Mouse (Mus musculus) intestine, embryonic 16.5 days (tissue): Measurements from ENCODE around the gene Igf2. TPM values are rescaled to one million over a fixed set of nuclear protein-coding genes. Genes with fewer than 3 reads are reported as not detected.
A peak's percentile ranks its signal among the peaks of the same experiment; 100 is the strongest.

Source experiments
- ATAC-seq: fragments of 200-750 bp; cut with Nextera tagmentation; 2 replicates; pipeline ENCODE4 v1.8.0; 2017; ENCODE audit warnings: moderate TSS enrichment, moderate library complexity
- H3K27ac ChIP-seq: fragments of 300-500 bp; sonication (generic); 2 replicates; pipeline ENCODE4 v1.5.1; 2014; ENCODE audit warnings: mild to moderate bottlenecking, low read length
- H3K27me3 ChIP-seq: fragments of 300-500 bp; sonication (generic); replicated peaks from 2 replicates; pipeline ENCODE4 v1.6.1; 2014; ENCODE audit warnings: low read length, control low read depth, mixed read lengths; ENCODE audit not compliant: control insufficient read depth, insufficient read depth
- H3K36me3 ChIP-seq: fragments of 300-500 bp; sonication (generic); 2 replicates; pipeline ENCODE4 v1.6.1; 2014; ENCODE audit warnings: low read length, control low read depth; ENCODE audit not compliant: control insufficient read depth, insufficient read depth
- H3K4me1 ChIP-seq: fragments of 300-500 bp; sonication (generic); 2 replicates; pipeline ENCODE4 v1.6.1; 2014; ENCODE audit warnings: low read length, control low read depth, mixed read lengths; ENCODE audit not compliant: control insufficient read depth, insufficient read depth
- H3K4me2 ChIP-seq: fragments of 300-500 bp; sonication (generic); 2 replicates; pipeline ENCODE4 v1.6.1; 2014; ENCODE audit warnings: low read depth, low read length, control low read depth
- H3K4me3 ChIP-seq: fragments of 300-500 bp; sonication (generic); 2 replicates; pipeline ENCODE4 v1.5.1; 2014; ENCODE audit warnings: mild to moderate bottlenecking, low read length
- H3K9ac ChIP-seq: fragments of 300-500 bp; sonication (generic); 2 replicates; pipeline ENCODE4 v1.6.1; 2014; ENCODE audit warnings: low read depth, low read length
- H3K9me3 ChIP-seq: fragments of 300-500 bp; sonication (generic); 2 replicates; pipeline ENCODE4 v1.6.1; 2016; ENCODE audit warnings: low read length, control low read depth; ENCODE audit not compliant: control insufficient read depth
- WGBS: fragments of 180-500 bp; shearing (Covaris S2); extraction: QIAGEN DNeasy Blood & Tissue Kit; methylation state at CpG from one replicate; pipeline ENCODE4 v1.1.7; 2014; 5-methylcytosine and 5-hydroxymethylcytosine counted together
- polyA plus RNA-seq: library from polyadenylated mRNA; unstranded; fragments of >200 nt; fragmentation: Nextera tagmentation; extraction: Ambion mirVana; gene quantifications from 2 replicates; pipeline ENCODE4 v1.2.1, GENCODE M21; 2015

Igf2 gene
- polyA plus RNA-seq, 1 experiment from 2014 or later, result 778 TPM

DNA sequence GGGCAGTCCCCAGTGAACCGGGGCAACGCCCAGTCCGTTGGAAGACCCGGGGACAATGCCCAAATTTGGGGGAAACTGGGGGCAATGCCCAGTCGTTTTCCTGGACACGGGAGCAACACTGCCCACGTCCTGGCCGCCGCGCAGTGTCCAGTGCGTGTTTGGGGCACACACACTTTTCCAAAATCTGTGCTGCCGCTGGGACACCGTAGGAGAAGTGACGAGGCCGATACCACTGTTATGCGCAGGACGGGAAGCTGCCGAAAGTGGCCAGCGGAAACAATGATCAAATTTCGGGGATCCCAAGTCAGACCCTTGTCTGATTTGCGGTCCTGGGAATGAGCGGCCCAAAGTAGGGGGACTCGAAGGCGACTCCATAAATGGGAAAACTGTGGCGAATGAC lies 5.6 kb downstream of the Igf2 start:
- peak overlapping the region; percentile 52 for H3K4me3 ChIP-seq
- H3K27ac ChIP-seq, result peak overlapping the region; percentile 94
- peaks cover 17% of the 10 kb centered on the region for H3K4me1 ChIP-seq
- 4% methylated on average over 25 of the region's 25 CpGs for WGBS
- H3K9me3 ChIP-seq, result no peaks in the 10 kb centered on the region
- no peak for ATAC-seq
- H3K4me2 ChIP-seq, result peak overlapping the region; percentile 76
- peaks cover 61% of the 10 kb centered on the region for H3K27me3 ChIP-seq
- peak overlapping the region; percentile 73 for H3K9ac ChIP-seq
- H3K36me3 ChIP-seq, result no peaks in the 10 kb centered on the region

DNA sequence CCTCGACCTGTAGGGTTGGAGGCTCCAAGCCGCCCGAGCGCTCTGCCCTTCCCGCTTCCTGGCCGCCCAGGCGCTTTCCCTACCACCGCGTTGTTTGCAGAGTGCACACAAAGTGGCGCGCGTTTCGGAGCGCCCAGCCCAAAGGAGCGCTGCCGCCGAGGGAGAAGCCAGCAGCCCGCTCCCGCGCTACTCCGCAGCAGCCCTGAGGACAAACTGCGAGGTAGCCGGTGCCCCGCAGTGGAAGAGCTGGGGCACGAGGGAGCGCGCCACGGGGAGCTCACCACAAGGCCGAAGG lies 6.0 kb downstream of the Igf2 start:
- Histone ChIP-seq H3K27me3 (peaks cover 61% of the 10 kb centered on the region), H3K9ac (peak overlapping the region; percentile 73), H3K4me1 (peaks cover 17% of the 10 kb centered on the region), H3K4me3 (peak overlapping the region; percentile 52), H3K4me2 (peak overlapping the region; percentile 76), H3K27ac (peak overlapping the region; percentile 94), H3K36me3 (no peaks in the 10 kb centered on the region), H3K9me3 (no peaks in the 10 kb centered on the region)
- WGBS, result under 1% methylated on average over 29 of the region's 29 CpGs
- ATAC-seq, result no peak

DNA sequence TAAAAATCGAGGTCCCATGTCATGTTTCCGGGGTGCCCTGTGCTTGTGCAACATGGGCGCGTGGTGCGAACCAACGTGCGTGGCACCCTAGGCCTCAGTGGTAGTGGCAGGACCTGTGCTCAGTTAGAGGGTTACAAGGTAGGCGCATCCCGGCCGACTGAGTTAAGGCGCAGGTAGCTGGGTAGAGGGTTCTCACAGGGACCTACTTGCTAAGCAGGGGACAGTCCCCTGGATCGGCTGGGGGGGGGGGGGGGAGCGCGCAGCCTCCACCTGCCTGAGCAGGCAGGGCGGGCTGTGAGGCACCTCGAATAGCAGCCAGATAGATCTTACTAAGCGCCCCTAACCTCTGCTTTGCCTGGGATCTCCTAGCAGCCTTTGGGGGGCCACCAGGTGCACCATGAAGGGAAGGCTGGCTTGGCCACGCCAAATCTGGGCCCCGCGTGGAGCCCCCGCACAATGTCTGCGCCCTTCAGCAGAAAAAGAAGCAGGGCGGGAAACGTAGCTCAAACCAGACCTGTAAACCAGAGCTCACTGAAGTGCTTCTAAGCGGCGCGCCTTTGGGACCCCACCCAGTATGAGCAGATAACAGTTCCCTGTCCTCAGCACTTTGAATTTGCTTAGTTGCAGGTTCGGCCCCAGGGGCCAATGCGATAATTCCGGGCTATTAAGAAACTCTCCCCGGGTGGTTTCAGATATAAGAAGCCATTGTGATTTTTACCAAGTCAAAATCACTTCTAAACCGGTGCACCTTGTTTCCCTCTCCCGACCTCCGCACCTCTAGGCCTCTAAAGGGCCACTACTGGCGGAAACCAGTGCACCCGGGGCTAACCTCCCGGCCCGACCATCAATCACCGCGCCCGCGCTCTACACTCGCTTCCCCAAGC lies 6.6 kb downstream of the Igf2 start:
- peak; percentile 63 for ATAC-seq
- peak overlapping the region; percentile 94 for H3K27ac ChIP-seq
- WGBS, result under 1% methylated on average over 41 of the region's 43 CpGs
- no peaks in the 10 kb centered on the region for H3K9me3 ChIP-seq
- H3K9ac ChIP-seq, result peak overlapping the region; percentile 73
- no peaks in the 10 kb centered on the region for H3K36me3 ChIP-seq
- peaks cover 62% of the 10 kb centered on the region for H3K27me3 ChIP-seq
- H3K4me2 ChIP-seq, result peak overlapping the region; percentile 76
- peaks cover 17% of the 10 kb centered on the region for H3K4me1 ChIP-seq
- H3K4me3 ChIP-seq, result peak overlapping the region; percentile 52

DNA sequence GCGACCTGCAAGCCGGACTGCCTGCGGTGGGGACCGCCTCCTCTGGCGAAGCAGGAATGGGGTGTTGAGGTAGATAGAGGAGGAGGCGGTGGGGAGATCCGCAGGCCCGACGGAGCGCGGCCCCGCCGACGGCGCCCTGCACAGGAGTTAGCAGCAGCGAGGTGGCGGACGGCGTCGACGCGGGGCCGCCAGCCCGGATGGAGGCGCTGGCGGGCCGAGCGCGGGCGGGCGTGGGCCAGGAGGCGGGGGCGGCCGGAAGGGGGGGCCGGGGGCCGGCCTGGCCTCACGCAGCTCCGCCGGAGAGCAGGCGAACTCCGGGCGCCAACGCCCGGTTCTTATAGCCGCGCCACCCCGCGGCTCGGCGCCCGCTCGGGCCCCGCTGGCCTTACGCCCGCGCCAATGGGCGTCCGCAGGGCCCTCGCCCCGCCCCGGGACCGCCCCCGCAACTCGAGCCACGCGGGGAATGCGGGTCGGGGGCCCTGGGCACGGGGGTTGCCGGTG lies 7.4 kb downstream of the Igf2 start:
- Histone ChIP-seq H3K27me3 (peaks cover 62% of the 10 kb centered on the region), H3K36me3 (no peaks in the 10 kb centered on the region), H3K4me3 (peak overlapping the region; percentile 52), H3K9me3 (no peaks in the 10 kb centered on the region), H3K27ac (peak overlapping the region; percentile 94), H3K4me1 (peaks cover 19% of the 10 kb centered on the region), H3K9ac (peak overlapping the region; percentile 73), H3K4me2 (peak overlapping the region; percentile 76)
- peak; percentile 80 for ATAC-seq
- under 1% methylated on average over 52 of the region's 70 CpGs for WGBS

DNA sequence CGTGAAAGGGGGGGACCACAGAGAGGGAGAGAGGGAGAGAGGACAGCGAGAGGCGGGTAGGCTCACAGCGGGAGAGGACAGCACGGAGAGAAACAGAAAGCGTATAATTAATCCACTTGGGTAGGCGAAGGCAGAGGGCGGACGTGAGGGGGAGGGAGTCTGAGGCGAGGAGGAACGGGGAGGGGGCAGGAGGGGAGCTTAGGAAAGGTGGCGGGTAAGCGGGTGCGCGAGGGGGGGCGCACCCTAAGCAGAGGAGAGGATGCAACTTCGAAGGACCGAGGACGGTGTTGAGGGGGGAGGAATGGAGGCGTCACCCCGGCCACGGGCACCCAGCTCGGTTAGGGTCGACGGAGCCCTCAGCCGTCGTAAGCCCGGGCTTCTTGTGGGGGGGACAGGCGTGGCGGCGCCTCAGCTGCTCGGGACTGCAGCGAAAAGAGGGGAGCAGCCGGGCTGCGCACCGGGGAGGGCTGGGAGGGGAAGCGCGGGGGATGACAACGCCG lies 7.9 kb downstream of the Igf2 start:
- Histone ChIP-seq H3K4me2 (peak overlapping the region; percentile 76), H3K4me1 (peaks cover 17% of the 10 kb centered on the region), H3K9ac (peak overlapping the region; percentile 73), H3K27ac (peak overlapping the region; percentile 80), H3K27me3 (peaks cover 62% of the 10 kb centered on the region), H3K4me3 (peak overlapping the region; percentile 52), H3K9me3 (no peaks in the 10 kb centered on the region), H3K36me3 (no peaks in the 10 kb centered on the region)
- peak; percentile 2; the same call in 1 of the 2 replicates for ATAC-seq
- WGBS, result 1% methylated on average over 37 of the region's 40 CpGs

DNA sequence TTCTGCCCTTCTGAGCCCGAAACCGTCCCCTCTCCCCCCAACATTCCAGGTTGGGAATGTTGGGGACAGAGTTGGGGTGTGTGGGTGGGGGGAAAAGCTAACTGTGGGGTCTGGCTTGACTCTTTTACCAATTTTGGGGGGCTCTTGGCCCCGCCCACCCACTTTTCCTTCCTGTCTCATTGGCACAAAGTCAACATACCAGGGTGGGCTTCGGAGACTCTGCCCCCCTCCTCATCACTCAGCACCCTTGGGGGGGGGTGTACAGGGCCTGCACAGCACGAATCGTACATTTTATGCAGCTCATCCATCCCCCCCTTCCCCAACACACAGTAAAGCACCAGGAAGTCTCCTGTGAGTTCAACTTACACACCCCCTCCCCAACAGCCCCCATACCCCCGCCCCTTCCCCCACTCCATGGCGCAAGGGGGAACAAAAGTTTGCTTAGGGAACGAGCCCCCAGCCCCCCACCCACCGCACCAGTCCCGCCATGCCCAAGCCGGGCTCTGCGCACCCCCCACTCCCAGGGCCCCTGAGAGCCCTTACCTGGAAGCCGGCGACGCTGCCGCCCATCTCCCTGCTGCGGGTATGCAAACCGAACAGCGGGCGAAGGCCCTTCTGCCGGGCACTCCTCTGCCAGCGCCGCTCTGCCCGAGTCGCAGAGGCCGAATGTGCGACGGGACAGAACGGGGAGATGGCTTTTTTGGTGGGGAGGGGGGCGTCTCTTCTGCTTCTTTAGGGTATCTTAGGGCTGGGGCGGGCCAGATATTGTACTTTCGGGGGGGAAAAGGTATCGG lies 8.6 kb downstream of the Igf2 start:
- peak overlapping the region; percentile 73 for H3K9ac ChIP-seq
- peak overlapping the region; percentile 52 for H3K4me3 ChIP-seq
- peaks cover 61% of the 10 kb centered on the region for H3K27me3 ChIP-seq
- H3K36me3 ChIP-seq, result no peaks in the 10 kb centered on the region
- H3K4me1 ChIP-seq, result peaks cover 17% of the 10 kb centered on the region
- ATAC-seq, result no peak
- no peaks in the 10 kb centered on the region for H3K9me3 ChIP-seq
- peak overlapping the region; percentile 80 for H3K27ac ChIP-seq
- H3K4me2 ChIP-seq, result peak overlapping the region; percentile 76
- WGBS, result 1% methylated on average over 34 of the region's 34 CpGs

DNA sequence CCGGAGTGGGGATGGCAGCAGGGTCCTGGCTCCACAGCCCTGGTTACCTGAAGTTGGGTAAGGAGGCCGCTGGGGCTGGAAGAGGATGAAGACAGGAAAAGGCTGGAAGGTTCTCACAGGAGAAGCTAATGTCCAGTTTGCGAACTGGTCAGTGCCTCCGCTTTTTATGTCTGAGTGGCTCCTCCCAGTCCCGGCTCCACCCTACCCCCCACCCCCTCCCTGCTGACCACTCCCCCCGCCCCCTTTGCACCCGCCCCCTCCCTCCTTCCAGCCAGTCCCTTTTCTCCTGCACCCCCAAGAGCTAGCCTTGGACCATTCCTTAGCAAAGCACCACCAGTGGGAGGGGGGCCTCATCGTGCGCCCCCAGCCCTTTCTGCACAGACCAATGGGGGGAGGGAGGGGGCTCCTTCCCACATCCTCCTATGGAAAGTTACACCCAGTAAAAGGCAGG lies 9.2 kb downstream of the Igf2 start:
- Histone ChIP-seq H3K4me3 (peak overlapping the region; percentile 52), H3K27ac (peak overlapping the region; percentile 80), H3K36me3 (no peaks in the 10 kb centered on the region), H3K4me2 (peak overlapping the region; percentile 76), H3K27me3 (peaks cover 56% of the 10 kb centered on the region), H3K4me1 (peaks cover 17% of the 10 kb centered on the region), H3K9ac (peak overlapping the region; percentile 73), H3K9me3 (no peaks in the 10 kb centered on the region)
- 0 out of 2 replicates have a peak, but pooled peaks have one; percentile 12 for ATAC-seq
- 9% methylated on average over 7 of the region's 9 CpGs for WGBS

DNA sequence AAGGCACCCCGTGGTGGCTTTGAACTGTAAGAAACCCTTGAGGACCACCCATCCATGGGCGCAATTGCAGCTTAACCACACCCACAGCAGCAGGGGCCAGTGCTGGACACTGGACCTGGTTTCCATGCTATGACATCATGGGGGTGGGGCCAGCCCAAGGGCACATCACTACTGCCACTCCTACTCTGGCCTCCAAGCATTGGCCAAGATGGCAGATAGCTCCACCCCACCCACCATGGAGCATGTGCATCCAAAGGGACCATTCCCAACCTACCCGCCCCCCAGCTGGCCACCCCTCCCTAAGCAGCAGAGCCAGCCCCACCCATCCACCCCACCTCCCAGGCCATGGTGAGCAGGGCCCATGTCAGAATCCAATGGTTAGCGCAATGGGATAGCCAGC lies 10.6 kb downstream of the Igf2 start:
- WGBS, result 26% methylated on average over 4 of the region's 4 CpGs
- Histone ChIP-seq H3K4me1 (peaks cover 17% of the 10 kb centered on the region), H3K4me3 (peak overlapping the region; percentile 52), H3K9me3 (no peaks in the 10 kb centered on the region), H3K36me3 (no peaks in the 10 kb centered on the region; the same call in 1 of the 2 replicates), H3K27me3 (peaks cover 52% of the 10 kb centered on the region), H3K27ac (peak overlapping the region; percentile 75), H3K9ac (peak overlapping the region; percentile 63), H3K4me2 (peak overlapping the region; percentile 55)
- peak; percentile 39 for ATAC-seq

DNA sequence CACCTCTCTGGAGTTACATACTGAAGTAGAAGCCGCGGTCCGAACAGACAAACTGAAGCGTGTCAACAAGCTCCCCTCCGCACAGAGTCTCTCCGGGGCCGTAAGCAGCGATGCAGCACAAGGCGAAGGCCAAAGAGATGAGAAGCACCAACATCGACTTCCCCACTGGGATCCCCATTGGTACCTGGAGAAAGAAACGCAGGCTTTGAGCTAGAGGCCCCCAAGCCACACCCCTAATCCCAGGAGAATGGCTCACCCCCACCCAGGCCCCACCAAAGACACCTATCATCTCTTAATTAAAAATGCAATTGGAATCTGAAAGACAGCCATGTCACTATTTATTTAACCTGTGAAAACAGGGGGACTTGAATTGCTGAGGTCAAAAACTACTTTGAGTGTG lies 11.0 kb downstream of the Igf2 start:
- H3K27me3 ChIP-seq, result peaks cover 48% of the 10 kb centered on the region
- no peak for ATAC-seq
- H3K4me1 ChIP-seq, result peaks cover 16% of the 10 kb centered on the region
- H3K36me3 ChIP-seq, result no peaks in the 10 kb centered on the region; the same call in 1 of the 2 replicates
- peak overlapping the region; percentile 63 for H3K27ac ChIP-seq
- peak overlapping the region; percentile 55 for H3K4me2 ChIP-seq
- peak overlapping the region; percentile 52 for H3K4me3 ChIP-seq
- H3K9ac ChIP-seq, result peak overlapping the region; percentile 63
- H3K9me3 ChIP-seq, result no peaks in the 10 kb centered on the region
- WGBS, result 15% methylated on average over 11 of the region's 11 CpGs
